Mouse (Mus musculus) left cerebral cortex, postnatal 36 days (tissue): Measurements from ENCODE around the gene Galnt17. TPM values are rescaled to one million over a fixed set of nuclear protein-coding genes. Genes with fewer than 3 reads are reported as not detected.

Experiments used
- DNase-seq, 2 experiments: peaks; one replicate each; pipeline ENCODE4 v3.0.0; 2021 to 2022; ENCODE audit warnings: low spot score in 2 of 2, mixed read lengths in 1 of 2
- intact Hi-C: fragments of 180-260 bp; cut with DNase I; formaldehyde crosslinking; loops from one replicate; pipeline ENCODE4 v1.15.1; 2025
- total RNA-seq, 2 experiments: library from RNA; stranded (reverse); gene quantifications; 2 replicates each; pipeline ENCODE4 v1.2.3; 2021

Galnt17 gene
- total RNA-seq, 2 experiments from 2014 or later = 35.9 to 38.5 TPM

DNA sequence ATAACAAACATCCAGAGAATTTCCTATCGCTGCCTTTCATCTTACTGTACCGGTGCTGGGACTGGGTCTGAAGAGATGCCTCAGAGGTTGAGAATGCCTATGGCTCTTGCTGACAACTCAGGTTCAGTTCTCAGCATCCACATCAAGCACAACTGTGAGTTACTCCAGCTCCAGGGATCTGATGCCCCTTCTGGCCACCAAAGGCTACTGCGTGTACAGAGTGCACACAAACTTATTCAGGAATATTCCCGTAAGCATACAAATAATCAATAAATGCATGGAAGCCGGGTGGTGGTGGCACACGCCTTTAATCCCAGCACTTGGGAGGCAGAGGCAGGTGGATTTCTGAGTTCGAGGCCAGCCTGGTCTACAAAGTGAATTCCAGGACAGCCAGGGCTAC lies 232.5 kb downstream of the Galnt17 start:
- intact Hi-C loops = no loop called here
- no peak for DNase-seq

DNA sequence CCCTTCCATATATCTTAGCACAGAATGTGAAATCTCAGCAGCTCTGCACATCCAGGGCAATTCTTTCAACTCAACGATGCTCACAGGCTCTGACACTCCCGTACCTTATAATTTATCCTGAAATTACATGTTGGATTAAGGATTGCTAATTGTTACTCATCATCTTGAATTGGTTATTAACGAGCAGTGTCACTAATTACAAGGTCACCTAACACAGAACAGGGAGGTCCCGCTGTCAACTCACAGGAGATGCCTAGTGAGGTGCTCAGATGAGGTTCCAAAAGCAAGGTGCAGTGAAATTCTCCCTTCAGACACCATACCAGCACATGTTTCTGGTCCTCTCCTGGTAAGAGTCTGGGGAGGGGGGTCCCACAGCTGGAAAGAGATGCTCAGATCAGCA lies 234.0 kb downstream of the Galnt17 start:
- intact Hi-C loops = no loop called here
- no peak for DNase-seq

DNA sequence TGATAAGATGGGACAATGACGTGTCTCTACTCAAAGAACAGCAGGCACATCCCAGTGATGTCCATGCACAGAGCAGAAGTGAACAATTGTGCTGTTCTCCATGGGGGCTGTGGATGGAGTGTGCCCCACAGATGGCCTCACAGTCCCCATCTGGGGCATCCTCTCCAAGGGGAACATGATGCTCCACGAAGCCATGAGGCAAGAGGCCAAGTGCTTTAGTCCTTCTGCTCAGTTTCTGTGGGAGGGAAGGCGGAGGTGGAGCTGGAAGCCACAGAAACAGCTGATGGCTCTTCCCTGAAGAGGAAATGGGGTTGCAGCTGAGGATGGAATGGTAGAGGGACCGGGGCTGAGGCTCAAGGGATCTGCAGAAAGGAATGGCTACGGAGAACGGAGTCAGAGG lies 243.1 kb downstream of the Galnt17 start:
- intact Hi-C loops = no loop called here
- peak; percentile 43 to 68 for DNase-seq

DNA sequence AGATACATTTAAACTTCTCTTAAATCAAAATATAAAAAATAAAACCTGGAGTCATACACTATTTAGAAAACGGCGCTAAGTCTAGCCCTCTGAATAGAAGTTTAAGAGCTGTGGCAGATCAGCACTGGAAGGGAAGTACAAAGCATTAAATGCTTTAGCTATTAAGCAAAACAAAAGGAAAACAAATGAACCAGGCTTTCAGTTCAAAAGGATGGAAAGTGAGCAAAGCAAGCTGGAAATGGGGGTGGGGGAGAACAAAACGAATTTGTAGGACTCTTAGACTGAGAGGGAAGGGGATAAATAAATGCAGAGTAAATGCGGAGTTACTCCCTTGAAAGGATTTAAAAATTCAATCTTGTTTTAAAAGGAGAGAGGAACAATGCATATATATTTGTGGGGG lies 259.8 kb downstream of the Galnt17 start:
- DNase-seq = no peak
- intact Hi-C loops = no loop called here

DNA sequence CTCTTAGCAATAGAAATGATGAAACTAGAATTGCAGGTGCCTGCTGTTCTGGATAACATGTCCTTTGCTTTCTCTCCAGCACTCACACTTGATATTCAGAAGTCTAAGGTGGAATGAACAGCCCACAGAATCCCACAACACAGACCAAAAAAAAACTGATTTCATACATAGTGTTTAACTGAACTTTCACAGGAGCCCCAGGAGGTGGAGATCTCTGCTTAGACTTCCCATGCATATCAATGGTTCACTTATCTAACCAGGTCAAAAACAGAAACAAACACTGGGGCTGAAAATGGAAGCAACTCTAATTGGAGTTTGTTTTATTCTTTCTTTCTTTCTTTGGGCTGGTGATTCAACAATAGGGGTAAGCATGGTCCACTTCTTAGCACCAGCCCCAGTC lies 265.2 kb downstream of the Galnt17 start:
- DNase-seq = no peak
- intact Hi-C loops = no loop called here

DNA sequence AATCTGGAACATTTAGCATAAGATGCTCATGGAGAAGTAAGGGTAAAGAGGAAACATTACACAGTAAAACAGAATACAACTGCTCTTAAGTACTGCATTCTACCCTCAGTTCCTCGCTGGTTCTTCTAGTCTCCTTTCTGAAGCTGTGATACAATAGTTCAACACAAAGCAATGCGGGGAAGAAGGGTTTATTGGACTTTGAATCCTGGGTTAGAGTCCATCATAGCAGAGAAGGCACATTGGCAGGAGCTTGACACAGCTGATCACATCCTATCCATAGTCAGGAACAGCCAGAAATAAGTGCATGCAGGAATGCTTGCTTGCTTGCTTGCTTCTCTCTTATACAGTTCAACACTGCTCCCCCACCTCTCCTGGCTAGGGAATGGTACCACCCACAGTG lies 267.9 kb downstream of the Galnt17 start:
- DNase-seq = no peak
- intact Hi-C loops = no loop called here

DNA sequence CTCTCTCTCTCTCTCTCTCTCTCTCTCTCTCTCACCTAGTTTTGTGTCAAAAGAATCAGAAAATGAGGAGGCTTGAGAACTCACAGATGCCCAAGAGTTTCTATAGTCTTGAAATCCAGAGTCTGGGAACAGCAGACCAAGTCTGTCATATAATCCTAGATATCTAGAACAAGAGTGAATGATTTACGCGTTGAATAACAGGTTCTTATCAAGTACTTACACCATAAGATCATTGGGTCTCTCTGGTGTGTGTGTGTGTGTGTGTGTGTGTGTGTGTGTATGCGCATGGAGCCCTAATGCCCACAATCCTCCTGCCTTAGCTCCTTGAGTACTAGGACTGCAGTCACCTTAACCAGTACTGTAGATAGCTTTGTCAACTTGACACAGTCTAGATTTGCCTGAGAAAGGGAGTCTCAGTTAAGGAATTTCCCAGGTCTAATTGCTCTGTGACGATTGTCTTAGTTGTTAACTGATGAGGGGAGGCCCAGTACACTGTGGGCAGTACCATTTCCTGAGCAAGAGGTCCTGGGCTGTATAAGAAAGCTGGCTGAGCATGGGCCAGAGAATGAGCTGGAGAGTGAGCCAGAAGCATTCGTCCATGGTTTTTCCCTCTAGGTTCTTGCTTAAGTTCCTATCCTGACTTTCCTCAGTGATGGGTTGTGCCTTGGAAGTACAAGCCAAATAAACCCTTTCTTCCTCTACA lies 268.5 kb downstream of the Galnt17 start:
- intact Hi-C loops = no loop called here
- no peak for DNase-seq

DNA sequence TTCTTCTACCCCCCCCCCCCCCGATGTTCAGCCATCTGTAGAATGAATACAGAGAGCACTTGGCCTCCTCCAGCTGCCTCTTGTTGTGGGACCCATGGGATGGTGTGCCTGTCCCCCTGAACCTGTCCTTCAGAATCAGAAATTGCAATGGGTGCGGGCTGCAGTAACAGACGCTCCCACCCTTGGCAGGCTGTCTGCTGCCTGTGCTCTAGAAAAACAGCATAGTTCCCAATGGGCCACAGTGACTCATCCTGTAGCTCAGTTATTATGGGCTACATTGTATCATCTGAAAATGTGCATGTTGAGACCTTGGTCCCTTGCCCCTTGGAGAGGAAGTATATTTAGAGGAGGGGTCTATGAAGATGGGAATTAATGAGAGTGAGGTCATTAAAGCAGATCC lies 283.8 kb downstream of the Galnt17 start:
- DNase-seq = peak in 1 of 2 experiments; percentile 11
- intact Hi-C loops = no loop called here

DNA sequence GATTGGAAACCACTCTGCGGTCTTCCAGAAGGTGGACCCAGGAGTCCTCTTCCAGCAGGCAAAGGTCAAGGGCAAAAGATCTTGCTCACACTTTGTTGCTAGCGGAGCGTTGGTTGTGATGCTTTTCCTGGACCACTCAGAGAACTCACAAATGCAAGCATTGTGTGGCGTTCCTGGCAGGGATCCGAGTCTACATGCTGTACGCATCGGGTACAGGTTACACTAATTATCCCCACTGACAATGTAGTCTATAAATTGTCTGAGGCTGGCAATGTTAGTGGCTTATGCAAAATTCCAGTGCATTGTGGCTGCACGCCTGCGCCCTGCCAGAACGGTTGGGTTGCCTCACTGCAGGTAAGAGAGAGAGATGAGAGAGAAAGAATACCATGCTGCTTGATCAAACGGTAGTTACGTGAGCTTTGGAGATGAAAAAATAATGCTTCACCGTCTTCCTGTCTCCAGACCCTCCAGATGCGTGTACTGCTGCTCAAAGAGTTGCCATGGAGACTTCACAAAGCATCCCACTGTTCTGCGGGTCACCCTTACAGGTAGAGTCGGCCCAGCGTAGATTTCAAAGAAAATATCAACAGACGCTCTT lies 285.8 kb downstream of the Galnt17 start:
- intact Hi-C loops = no loop called here
- no peak for DNase-seq

DNA sequence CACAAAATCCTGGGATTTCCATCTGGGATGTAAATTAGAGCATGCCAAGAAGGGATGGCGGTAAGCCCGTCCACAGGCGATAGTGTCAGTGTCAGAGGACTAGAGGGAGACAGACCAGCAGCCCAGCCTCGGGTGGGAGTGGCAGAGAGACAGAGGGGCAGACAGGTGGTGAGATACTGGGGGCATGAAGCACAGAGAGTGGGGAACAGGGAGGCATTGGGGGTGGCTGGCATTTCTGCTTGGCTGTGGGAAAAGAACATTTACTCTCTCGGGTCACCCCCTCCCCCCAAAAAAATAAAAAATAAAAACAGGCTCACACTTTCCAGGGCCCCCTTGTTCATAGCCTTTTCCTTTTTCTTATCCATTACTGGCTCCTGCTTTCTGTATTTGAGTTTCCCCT lies 287.4 kb downstream of the Galnt17 start:
- intact Hi-C loops = no loop called here

DNA sequence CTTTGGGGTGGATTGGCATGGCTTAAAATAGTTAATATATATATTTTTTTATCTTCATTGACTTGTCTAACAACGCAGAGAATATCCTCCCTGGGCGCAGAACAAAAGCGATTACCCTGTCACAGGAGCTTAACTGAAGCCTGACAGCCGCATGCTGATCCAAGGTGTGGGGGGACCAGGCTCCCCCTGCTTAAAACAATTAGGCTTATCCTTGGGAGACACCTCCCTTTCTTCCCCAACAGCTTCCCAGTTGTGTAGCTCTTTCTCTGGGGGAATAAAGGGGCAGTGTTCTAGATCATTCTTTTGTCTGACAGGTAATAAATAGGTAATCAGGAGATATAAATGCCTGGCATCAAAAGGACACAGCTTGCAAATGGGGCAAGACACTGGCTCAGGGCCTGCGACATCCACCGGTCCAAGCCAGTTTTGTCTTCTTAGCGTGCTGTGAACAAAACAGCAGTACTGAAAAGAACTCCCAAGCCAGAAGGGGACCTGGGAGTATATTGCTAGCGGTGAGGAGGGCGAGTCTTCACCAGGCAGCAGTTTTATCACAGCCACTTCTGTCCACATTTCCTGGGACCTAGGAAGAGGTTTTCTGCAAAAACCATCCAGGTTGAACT lies 288.8 kb downstream of the Galnt17 start:
- no peak for DNase-seq
- intact Hi-C loops = no loop called here

More for the DNA sequence above, 287.4 kb downstream of the Galnt17 start:
- no peak for DNase-seq

DNA sequence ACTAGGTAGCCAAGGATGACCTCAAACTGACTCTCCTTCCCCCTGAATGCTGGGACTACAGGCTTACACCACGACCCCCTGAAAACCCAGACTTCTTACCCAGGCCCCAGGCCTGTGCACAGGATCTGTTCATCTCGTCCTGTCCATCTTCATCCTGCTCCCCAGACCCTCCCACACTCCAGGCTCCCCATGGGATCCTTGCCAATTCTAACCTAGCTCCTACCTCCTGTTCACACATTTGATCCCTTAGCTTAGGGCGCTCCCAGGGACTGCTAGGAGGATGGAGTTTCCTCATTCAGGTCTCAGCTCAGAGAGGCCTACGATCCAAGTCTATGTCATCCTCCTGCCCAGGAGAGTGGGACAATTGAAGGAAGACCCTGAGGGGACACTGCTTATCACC lies 292.2 kb downstream of the Galnt17 start:
- intact Hi-C loops = no loop called here
- no peak for DNase-seq

GRCm38 (mm10) chr5:131015341-131015740 lies 293.0 kb downstream of the Galnt17 start:
- intact Hi-C loops = no loop called here
- no peak for DNase-seq

DNA sequence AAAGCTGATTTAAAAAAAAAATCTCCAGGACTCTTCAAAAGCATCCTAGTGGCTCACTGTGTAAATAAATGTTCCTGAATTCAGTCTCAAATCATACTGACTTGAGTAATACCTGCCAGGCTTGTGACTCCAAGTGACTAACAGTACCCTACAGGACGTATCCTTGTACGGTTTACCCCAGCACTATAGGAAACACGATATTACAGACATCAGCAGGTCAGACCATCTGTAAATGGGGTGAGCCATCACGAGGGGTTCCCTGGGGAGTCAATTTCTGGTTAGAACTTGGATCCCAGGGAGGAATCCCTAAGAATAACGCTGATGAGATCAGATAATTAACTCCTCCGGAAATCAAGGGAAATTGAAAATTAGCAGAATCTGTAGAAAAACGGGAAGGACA lies 294.5 kb downstream of the Galnt17 start:
- intact Hi-C loops = no loop called here
- DNase-seq = no peak

DNA sequence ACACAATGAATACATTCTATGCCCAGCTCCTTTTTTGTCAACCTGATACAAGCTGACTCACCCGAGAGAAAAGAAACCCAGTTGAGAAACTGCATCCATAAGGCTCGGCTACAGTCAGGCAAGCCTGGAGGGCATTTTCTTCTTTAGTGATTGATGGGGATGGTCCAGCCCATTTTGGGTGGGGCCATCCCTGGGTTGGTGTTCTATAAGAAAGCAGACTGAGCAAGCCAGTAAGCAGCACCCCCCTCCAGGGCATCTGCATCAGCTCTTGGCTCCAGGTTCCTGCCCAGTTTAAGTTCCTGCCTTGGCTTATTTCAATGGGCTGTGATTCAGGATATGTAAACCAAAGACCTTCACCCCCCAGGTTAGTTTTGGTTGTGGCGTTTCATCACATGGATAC lies 295.2 kb downstream of the Galnt17 start:
- intact Hi-C loops = no loop called here
- DNase-seq = no peak

DNA sequence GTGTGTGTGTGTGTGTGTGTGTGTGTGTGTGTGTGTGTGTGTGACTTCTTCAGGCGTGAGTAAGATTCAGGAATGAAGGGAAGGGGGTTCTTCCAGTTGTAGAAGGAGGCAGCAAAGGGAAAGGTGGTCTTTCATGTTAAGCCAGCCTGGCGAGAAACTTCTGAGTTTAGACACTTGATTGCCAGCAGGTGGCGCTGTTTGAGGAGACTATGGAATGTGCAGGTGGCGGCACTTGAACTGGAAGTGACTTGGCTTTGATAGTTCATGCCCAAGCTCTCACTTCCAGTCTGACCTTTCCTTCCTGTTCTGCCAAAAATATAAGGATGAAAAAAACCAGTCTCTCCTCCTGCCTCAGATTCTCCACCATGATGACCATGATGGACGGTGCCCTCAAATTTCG lies 298.8 kb downstream of the Galnt17 start:
- no peak for DNase-seq
- intact Hi-C loops = loop anchor here (5.0 to 10.0 kb wide), 3 partner anchors 145 to 418 kb away; partner anchors contain the start of gene Galnt17

DNA sequence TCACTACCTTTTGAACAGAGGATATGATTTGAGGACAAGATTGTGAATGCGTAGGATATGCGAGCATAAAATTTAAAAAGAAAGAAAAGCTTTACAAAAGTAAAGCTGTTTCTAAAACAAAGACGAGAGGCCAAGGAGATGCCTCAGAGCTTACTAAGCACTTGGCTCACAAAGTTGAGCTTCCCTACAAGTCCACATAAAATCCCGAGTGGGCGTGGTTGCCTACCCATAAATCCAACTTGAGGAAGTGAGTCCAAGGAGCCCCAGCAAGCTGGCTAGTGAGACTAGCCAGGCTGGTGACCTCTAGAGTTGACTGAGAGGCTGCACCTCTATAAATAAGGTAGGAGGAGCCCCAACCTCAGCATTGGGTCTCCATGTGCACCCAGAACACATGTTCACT lies 299.8 kb downstream of the Galnt17 start:
- intact Hi-C loops = loop anchor here (5.0 to 10.0 kb wide), 3 partner anchors 144 to 419 kb away; partner anchors contain the start of gene Galnt17
- no peak for DNase-seq

DNA sequence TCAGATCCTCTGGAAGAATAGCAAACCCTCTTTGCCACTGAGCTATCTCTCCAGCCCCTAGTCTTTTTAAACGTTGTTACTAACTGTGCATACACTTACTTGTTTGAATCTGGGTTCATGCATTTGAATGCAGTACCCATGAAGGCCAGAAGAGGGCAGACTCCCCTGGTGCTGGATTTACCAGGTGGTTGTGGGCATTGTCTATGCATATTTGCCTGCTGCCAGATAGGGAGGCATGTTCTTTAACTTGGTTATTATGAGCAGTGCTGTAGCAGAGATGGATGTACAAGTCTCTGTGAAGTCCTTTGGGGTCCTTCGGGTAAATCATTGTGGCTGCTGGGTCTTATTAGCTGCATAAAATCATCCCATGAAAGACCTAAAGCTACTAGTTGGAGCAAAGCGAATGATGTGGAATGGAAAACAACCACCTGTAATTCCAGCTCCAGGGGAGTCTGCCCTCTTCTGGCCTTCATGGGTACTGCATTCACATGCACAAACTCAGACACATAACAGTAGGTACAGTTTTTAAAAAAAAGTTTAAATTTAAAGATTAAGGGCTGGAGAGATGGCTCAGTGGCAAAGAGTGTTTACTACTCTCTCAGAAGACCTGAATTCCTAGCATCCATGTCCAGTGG lies 300.3 kb downstream of the Galnt17 start:
- peak in 1 of 2 experiments; percentile 24 for DNase-seq
- intact Hi-C loops = loop anchor here (5.0 to 10.0 kb wide), 3 partner anchors 143 to 419 kb away; partner anchors contain the start of gene Galnt17

GRCm38 (mm10) chr5:131007198-131007597 lies 301.1 kb downstream of the Galnt17 start:
- intact Hi-C loops = loop anchor here (5.0 to 10.0 kb wide), 3 partner anchors 142 to 420 kb away; partner anchors contain the start of gene Galnt17
- peak; percentile 61 to 72 for DNase-seq

DNA sequence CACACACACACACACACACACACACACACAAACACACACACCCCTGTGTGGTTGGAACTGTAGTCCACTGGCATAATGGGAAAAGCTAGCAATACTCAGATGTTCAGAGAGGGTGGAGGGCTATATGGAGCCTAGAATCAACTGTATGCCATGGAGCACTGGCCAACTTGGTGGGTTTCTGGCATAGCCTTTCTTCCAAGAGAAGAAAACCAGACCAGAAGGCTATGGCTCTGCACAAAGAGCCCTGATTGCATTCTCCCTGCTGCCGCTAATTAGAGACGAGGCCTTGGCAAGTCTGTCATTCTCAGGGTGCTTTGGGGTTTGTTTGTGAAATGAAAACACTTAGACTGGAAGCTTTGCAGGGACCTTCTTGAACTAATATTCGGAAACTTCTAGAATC lies 301.8 kb downstream of the Galnt17 start:
- intact Hi-C loops = loop anchor here (5.0 to 10.0 kb wide), 3 partner anchors 142 to 421 kb away; partner anchors contain the start of gene Galnt17
- DNase-seq = no peak
